Mouse (Mus musculus): ENCODE measurements at regions not wholly inside any gene's neighbourhood (a gene's known extent, or its start where the extent isn't known, plus 50 kb on each side); places are given as distances from the start of the nearest gene placed in this dataset.
A peak's percentile ranks its signal among the peaks of the same experiment; 100 is the strongest.
"Not testable (repeated sequence)": the region's sequence is repeated elsewhere in the genome, so short reads cannot be mapped to it uniquely, and the experiment has no call there.

GRCm38 (mm10) chr4:23567827-23568226, 928.4 kb upstream of the Mms22l start:
- no peak for DNase-seq
- intact Hi-C loops (cut with DNase I): no loop called here

GRCm38 (mm10) chr4:23573013-23573412, 923.2 kb upstream of the Mms22l start:
- intact Hi-C loops (cut with DNase I): no loop called here
- DNase-seq: no peak

DNA sequence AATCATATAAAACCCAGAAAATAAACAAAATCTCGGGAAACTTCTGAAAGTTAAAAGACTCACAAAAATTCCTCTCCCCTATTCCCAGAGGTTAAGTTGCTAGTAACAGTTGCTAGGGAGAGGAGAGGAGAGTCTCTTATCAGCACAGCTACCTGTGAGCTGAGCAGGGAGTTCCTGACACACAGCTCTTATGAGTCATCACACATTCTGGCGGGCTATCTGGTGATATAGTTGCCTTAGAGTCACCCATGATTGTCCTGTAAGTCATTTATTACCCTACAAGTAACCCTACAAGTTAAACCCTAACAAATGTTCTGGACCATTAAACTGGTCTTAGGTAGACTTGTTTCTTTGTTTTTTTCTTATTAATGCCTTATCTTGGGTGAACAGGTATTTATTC, 908.8 kb upstream of the Mms22l start:
- DNase-seq: no peak
- intact Hi-C loops (cut with DNase I): no loop called here

GRCm38 (mm10) chr4:23590883-23591282, 905.4 kb upstream of the Mms22l start:
- DNase-seq: no peak
- intact Hi-C loops (cut with DNase I): no loop called here

- intact Hi-C loops (cut with DNase I): no loop called here
- no peak for DNase-seq
Measured at GRCm38 (mm10) chr4:23591593-23591992, 904.7 kb upstream of the Mms22l start.

DNA sequence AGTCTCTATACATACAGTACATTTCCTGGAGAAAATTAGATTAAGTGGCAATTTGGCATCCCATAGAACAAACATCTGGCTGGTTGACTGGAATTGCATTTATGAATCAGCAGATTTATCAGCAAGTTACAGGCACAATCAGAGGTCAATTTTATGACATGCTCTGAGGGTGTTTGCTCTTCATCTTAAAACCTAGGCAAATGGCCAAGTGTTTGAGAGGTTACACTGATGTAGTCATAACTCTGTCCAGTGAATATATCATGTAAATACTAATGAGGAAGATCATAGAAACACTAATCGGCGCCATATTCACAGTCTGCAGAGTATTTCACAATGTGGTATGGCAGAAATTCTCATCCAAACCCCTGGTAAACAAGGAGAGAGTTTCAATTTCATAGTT, 896.2 kb upstream of the Mms22l start:
- DNase-seq: no peak
- intact Hi-C loops (cut with DNase I): no loop called here

- DNase-seq: peak in 1 of 2 experiments; percentile 3
- intact Hi-C loops (cut with DNase I): no loop called here
Measured at GRCm38 (mm10) chr4:23601426-23602293, 894.6 kb upstream of the Mms22l start.

- intact Hi-C loops (cut with DNase I): no loop called here
- DNase-seq: no peak
Measured at GRCm38 (mm10) chr4:23602294-23602932, 893.8 kb upstream of the Mms22l start.

- DNase-seq: no peak
- intact Hi-C loops (cut with DNase I): no loop called here
Measured at GRCm38 (mm10) chr4:23607348-23607747, 888.9 kb upstream of the Mms22l start.

GRCm38 (mm10) chr4:23621208-23621607, 875.0 kb upstream of the Mms22l start:
- intact Hi-C loops (cut with DNase I): no loop called here

GRCm38 (mm10) chr4:23622231-23622630, 874.0 kb upstream of the Mms22l start:
- DNase-seq: no peak
- intact Hi-C loops (cut with DNase I): no loop called here

More at GRCm38 (mm10) chr4:23621208-23621607, 875.0 kb upstream of the Mms22l start:
- no peak for DNase-seq

GRCm38 (mm10) chr4:23636231-23636928, 859.9 kb upstream of the Mms22l start:
- no peak for DNase-seq
- intact Hi-C loops (cut with DNase I): no loop called here

- intact Hi-C loops (cut with DNase I): no loop called here
- no peak for DNase-seq
Measured at GRCm38 (mm10) chr4:23636929-23637235, 859.4 kb upstream of the Mms22l start.

- intact Hi-C loops (cut with DNase I); DNase-seq: not testable (repeated sequence)
Measured at GRCm38 (mm10) chr4:23656671-23657070, 839.6 kb upstream of the Mms22l start.

DNA sequence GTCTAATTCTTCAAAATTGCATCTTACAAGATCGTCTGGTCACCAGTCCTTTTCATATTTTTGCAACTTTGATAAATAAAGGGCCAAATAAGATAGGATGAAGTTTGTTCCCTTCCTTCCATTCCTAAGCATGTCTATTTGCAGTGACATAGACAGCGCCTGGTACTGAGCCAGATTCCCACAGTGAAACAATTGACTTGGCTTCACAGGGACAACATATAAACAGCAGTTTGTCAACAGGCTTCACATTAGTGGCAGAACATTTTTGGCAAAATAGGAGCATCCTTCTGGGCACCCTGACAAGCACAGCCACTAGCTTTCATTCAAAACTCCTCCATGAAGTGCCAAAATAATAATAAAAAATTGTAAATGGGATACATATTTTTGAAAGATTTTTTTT, 827.4 kb upstream of the Mms22l start:
- intact Hi-C loops (cut with DNase I): no loop called here
- no peak for DNase-seq

DNA sequence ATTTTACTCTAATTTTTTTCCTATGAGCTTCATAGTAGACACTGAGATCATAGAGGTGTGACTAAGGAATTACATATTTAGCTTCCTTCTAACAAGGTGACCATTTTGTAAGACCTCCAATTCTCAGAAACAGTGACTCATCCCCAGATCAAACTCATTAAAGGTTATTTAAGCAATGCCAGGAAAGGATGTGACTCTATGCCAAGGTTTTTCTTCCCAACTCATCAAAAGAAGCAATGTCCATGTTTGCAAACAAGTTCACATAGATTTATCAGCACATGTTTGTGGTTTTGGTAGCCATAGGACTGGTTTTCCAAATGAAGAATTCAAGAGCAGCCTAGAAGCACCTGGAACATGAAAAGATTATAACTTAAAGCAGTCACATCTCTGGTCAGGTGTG, 792.6 kb upstream of the Mms22l start:
- intact Hi-C loops (cut with DNase I): no loop called here
- no peak for DNase-seq

GRCm38 (mm10) chr4:23710716-23711115, 785.5 kb upstream of the Mms22l start:
- DNase-seq: no peak
- intact Hi-C loops (cut with DNase I): no loop called here

DNA sequence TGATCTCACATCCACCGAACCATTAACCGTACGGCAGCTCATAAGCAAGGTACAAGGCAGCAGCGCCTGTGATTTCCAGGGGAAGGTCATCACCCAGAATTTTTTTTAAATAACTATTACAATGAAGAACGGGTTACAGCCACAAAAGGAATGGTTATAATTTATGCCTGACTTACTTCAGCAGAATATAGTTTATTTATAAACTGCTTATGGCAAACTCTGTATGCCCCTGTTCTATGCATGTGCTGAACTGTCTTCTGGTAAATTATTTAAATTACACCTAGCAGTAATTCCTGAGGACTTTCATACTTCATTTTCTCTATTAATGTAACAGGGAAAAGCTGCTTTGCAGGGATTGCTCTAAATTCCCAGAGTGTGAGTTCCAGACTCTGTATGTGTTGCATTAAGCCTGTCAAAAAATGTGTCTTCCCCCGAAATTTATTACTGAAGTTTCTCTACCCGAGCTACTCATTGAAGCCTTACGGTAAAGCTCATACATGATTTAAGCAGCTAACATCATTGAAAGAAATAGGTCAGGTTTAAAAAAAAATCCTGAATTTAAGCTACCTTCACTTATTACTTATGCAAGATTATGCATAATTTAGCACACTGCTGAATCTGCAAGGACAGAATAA, 782.4 kb upstream of the Mms22l start:
- intact Hi-C loops (cut with DNase I): no loop called here

GRCm38 (mm10) chr4:23727846-23728245, 768.4 kb upstream of the Mms22l start:
- no peak for DNase-seq
- intact Hi-C loops (cut with DNase I): no loop called here

More for the DNA sequence above, 782.4 kb upstream of the Mms22l start:
- DNase-seq: no peak

GRCm38 (mm10) chr4:23732471-23732870, 763.8 kb upstream of the Mms22l start:
- no peak for DNase-seq
- intact Hi-C loops (cut with DNase I): no loop called here

DNA sequence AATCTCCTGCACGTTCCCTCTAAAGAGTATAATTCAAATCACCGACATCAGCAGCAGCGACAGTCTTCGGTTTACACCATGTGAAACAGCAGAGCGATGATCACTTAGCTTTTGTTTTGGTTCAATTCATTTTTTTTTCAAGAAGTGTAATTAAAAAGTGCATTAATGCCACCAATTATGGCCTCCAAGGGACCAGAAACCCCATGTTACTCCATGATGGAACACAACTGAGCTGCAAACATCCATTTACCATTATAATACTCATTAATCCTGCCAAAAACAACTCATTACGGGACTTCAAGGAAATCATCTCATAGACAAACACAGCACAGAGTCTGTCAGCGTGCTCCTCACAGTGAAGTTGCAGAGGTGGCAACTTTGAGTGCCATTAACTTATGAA, 752.2 kb upstream of the Mms22l start:
- no peak for DNase-seq
- intact Hi-C loops (cut with DNase I): no loop called here
